Mouse (Mus musculus): ENCODE measurements around the gene Ppp1r1c. TPM values are rescaled to one million over a fixed set of nuclear protein-coding genes. Genes with fewer than 3 reads are reported as not detected.
A peak's percentile ranks its signal among the peaks of the same experiment; 100 is the strongest.

Gene Ppp1r1c
- polyA plus RNA-seq (2012; rRNA removed) = 0.46 and 0.61 TPM in 2 replicates

- DNase-seq (ENCODE audit: extremely low spot score in 1 of 2, low spot score in 1 of 2) = no peak
These were observed at the start of gene Ppp1r1c for GRCm38 (mm10) chr2:79707575-79707974. TSS of gene Ppp1r1c (plus strand) at chr2:79707780.

DNA sequence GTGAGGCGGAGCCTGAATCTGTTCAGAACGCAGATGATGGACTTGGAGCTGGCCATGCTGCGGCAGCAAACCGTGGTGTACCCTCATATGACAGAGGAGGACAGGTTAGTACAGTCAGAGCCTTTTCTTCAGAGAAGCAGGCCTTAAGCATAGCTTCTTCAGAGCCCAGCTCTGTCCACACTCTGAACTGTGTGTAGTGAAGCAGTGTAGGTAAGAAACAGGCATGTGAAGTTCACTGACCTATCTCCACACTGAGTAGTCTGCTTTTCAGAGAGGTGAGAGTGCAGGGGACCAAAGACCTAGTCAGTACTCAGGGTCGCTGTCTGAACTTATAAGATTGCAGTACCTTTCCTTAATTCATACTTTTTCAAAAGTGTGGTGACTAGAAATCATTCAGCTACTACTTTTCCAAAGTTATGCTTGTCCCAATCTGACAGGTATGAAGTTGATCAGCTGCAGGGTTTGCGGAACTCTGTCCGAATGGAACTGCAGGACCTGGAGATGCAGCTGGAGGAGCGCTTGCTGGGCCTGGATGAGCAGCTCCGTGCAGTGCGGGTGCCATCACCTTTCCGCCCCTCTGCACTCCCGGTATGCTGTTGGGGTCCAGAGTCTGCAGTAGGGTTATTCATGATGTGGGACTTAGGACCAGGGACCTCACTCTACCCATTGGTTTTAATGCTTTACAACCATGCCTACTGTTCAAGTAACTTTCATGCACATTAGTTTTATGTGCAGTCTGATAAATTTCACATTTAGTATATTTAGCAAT, 47.0 kb upstream of the Ppp1r1c start:
- no peak for DNase-seq (ENCODE audit: extremely low spot score in 1 of 2, low spot score in 1 of 2)

DNA sequence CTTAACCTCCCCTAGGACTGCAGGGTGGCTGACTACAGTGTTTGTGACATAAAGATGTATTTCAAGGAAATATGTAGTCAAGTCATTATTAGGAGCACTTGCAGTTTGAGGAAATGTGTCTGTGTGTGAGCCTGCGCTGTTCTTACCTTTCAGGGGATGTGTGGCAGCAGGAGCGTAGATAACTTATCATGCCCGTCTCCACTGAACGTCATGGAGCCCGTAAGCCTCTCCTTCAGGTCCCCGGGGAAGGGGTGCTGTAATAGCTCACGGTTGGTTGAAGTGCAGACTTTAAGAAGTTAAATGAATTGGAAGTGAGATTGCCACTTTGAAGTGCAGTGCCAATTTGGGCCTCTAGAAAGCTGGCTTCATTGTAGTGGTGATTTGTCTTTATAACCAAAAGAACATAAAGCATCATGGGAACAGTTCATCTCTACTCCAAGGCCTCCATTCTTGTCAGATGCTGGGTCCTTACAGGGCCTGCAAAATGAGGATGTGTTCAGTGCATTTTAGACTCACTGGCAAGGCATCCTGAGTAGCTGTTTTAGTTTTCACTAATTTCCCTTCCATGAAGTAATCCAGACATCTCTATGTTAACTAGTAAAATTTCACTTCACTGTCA, 46.0 kb upstream of the Ppp1r1c start:
- DNase-seq (ENCODE audit: extremely low spot score in 1 of 2, low spot score in 1 of 2) = no peak

DNA sequence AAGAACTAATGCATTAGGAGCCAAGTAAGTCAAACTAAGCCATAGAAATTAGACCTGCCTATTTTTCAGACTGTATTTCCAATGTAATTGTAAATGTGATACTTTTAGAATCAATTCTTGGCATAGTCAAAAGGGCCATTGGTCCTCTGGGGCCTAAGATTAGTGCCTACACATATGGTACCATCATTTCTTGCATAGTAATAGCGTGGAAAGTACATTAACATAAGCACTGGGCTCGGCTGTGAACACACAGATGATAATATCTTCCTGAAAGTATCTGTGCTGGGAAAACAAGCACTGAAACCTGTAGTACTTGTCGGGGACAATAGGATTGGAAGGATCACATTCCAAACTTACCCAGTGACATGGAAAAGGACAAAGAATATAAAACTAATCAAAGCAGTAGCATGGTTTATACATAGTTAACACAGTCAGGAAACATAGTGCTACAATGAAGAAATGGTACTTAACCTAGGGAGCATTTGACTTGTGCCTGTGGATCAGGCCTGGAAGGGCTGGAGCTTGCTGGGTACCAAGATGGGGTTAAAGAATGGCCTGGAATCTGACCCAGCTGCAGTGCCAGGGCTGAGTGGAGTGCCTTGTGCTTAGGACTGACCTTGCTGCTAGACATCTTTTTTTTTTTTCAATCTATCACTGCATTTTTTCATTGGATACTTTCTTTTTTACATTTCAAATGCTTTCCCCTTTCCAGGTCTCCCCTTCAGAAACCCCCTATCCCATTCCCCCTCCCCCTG, 42.9 kb upstream of the Ppp1r1c start:
- DNase-seq (ENCODE audit: extremely low spot score in 1 of 2, low spot score in 1 of 2) = no peak

GRCm38 (mm10) chr2:79665492-79665891, 42.1 kb upstream of the Ppp1r1c start:
- no peak for DNase-seq (ENCODE audit: extremely low spot score in 1 of 2, low spot score in 1 of 2)

GRCm38 (mm10) chr2:79675266-79675665, 32.3 kb upstream of the Ppp1r1c start:
- no peak for DNase-seq (ENCODE audit: extremely low spot score in 1 of 2, low spot score in 1 of 2)

GRCm38 (mm10) chr2:79677663-79678257, 29.8 kb upstream of the Ppp1r1c start:
- no peak for DNase-seq (ENCODE audit: extremely low spot score in 1 of 2, low spot score in 1 of 2)

DNA sequence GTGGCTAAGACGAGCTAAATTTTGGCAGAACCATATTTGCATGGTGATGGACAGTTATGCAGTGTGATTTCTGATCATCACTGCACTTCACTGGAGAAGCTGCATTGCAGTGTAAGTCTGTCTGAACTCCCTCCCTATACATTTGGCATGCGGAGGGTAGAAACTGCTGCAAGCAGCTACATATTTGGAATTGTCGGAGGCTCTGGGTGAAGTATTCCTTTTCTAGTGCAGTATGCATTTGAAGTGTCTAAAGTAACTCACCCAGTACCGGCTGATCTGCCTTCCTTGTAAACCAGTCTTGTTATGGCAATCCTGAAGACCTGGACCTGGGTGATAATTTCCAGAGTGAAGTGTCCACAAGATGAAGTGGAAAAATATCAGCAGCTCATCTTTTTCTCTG, 25.9 kb upstream of the Ppp1r1c start:
- no peak for DNase-seq (ENCODE audit: extremely low spot score in 1 of 2, low spot score in 1 of 2)

- no peak for DNase-seq (ENCODE audit: extremely low spot score in 1 of 2, low spot score in 1 of 2)
These were observed 24.3 kb upstream of the Ppp1r1c start for GRCm38 (mm10) chr2:79683258-79683657.

GRCm38 (mm10) chr2:79690838-79691237, 16.7 kb upstream of the Ppp1r1c start:
- no peak for DNase-seq (ENCODE audit: extremely low spot score in 1 of 2, low spot score in 1 of 2)

- DNase-seq (ENCODE audit: extremely low spot score in 1 of 2, low spot score in 1 of 2) = no peak
These were observed 12.4 kb upstream of the Ppp1r1c start for GRCm38 (mm10) chr2:79695190-79695589.

- DNase-seq (ENCODE audit: extremely low spot score in 1 of 2, low spot score in 1 of 2) = no peak
These were observed 11.6 kb upstream of the Ppp1r1c start for GRCm38 (mm10) chr2:79695939-79696338.

DNA sequence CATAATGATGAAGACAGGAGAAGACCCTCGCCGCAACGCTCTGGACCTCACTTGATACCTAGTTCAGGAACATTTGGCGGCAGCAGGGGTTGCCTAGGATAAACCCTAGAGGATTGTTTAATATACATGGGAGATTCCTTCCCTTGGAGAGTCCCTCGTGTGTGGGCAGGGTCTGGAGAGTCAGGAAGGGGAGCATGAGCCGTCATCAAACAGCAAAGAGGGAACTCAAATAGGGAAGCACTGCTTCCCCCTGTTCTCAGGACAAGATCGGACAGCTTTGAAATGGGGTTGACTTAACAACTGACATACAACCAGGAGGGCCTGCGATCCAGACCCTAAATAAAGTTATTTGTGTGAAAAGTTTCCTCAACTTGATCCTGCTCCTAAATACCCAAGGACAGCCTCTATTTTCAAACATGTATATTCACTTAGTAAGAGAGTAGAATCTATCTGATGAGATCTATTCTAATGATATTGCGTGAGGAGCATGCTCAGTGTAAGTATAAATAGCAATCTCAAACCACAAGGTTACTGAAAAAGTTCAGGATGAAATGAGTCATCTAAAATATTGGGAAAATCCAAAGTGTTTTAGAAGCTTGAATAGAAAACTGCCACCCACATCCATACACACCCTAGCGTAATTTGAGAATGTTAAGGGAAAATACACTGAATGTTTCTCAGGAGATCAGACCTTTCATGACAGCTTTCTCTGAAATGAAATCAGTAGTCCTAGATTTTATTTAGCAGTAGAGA, 10.9 kb upstream of the Ppp1r1c start:
- DNase-seq (ENCODE audit: extremely low spot score in 1 of 2, low spot score in 1 of 2) = peak in 1 of 2 experiments; percentile 14

- DNase-seq (ENCODE audit: extremely low spot score in 1 of 2, low spot score in 1 of 2) = peak in 1 of 2 experiments; percentile 52
These were observed 9.4 kb upstream of the Ppp1r1c start for GRCm38 (mm10) chr2:79698166-79698565.

GRCm38 (mm10) chr2:79704773-79705172, 2.8 kb upstream of the Ppp1r1c start:
- no peak for DNase-seq (ENCODE audit: extremely low spot score in 1 of 2, low spot score in 1 of 2)

DNA sequence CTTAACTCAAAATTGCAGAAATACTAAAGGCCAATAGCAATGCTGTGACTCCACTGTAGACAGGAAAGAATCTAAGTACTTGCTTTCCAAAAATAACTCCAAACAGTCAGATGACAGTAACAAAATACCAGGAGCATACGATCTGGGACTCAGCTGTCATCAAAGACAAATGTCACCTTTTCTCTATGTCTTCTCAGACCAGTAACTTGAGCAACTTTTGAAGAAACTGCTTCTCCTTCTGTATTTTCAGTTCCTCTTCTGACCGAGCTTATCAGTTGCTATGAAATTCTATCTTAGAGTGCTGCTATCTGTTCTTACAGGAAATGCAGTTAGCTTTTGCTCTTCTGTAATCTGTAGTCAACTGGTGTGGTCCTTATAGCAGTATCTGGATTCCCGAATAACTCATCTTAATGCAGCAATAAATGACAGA, 6.1 kb downstream of the Ppp1r1c start:
- no peak for DNase-seq (ENCODE audit: extremely low spot score in 1 of 2, low spot score in 1 of 2)

DNA sequence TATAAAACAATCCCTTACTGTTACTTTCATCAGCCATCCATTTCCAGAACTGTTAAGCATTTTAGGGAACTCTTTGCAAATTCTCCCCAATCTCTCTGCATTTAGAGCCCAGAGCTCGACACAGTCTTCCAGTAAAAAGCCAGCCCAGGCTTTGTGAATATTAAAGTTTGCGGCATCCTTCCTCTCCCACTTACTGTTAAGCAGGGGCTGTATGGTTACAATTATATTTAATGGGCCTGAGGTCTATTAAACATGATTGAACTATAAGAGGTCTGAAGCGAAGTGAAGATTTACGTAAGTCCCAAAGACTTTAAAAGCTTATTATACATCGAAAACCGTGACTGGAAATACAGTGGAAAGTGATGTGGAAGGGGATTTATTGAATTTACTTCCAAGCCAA, 7.2 kb downstream of the Ppp1r1c start:
- no peak for DNase-seq (ENCODE audit: extremely low spot score in 1 of 2, low spot score in 1 of 2)

DNA sequence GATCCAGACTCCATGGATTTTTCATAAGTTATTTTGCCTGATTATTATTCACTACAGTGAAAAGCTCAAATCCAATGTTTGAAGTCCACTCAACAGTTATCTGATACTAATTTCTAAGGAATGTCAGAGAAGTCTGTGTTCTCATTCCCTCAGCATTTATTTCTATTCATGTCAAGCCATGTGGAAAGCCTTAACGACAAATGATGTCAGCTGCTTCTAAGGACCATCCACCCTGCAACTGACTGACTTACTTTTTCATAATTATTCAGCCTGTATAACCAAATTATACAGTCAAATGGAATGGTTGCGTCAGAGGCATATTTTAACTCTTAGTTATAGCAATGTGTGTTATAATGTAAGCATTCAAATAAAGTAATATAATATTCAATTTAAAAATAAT, 8.3 kb downstream of the Ppp1r1c start:
- DNase-seq (ENCODE audit: extremely low spot score in 1 of 2, low spot score in 1 of 2) = no peak

DNA sequence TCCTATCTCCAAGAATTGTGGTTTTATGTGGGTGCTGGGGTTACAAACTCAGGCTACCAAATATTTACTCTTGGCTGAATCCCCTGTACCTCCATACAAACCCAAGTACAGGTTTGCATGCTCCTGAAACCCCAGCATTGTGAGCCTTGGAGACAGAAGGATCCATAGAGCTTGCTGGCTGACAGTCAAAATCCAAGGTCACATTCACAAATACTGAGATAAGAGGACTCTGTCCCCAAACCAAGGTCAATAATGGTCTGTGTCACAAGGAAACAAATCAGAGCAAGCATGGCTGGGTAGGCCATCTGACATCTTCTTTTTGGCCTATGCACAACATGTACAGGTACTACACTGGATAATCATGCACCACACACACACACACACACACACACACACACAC, 10.3 kb downstream of the Ppp1r1c start:
- DNase-seq (ENCODE audit: extremely low spot score in 1 of 2, low spot score in 1 of 2) = no peak

- no peak for DNase-seq (ENCODE audit: extremely low spot score in 1 of 2, low spot score in 1 of 2)
These were observed 14.8 kb downstream of the Ppp1r1c start for GRCm38 (mm10) chr2:79722415-79722814.

All from frontal cortex, adult 2 months (tissue).